Mouse (Mus musculus): ENCODE results near the gene Trak1. TPM values are rescaled to one million over a fixed set of nuclear protein-coding genes. Genes with fewer than 3 reads are reported as not detected.

Trak1 gene
- total RNA-seq, 2 experiments from 2014 or later, result 323 to 335 TPM

GRCm38 (mm10) chr9:121359266-121359972, 62.1 kb downstream of the Trak1 start:
- intact Hi-C loops (cut with DNase I), result no loop called here
- DNase-seq, result peak in 1 of 2 experiments; percentile 38

GRCm38 (mm10) chr9:121360327-121360954, 63.1 kb downstream of the Trak1 start:
- peak in 1 of 2 experiments; percentile 62 for DNase-seq
- intact Hi-C loops (cut with DNase I), result no loop called here

- DNase-seq, result peak in 1 of 2 experiments; percentile 34
- intact Hi-C loops (cut with DNase I), result no loop called here
These were observed 63.7 kb downstream of the Trak1 start for GRCm38 (mm10) chr9:121361010-121361409.

DNA sequence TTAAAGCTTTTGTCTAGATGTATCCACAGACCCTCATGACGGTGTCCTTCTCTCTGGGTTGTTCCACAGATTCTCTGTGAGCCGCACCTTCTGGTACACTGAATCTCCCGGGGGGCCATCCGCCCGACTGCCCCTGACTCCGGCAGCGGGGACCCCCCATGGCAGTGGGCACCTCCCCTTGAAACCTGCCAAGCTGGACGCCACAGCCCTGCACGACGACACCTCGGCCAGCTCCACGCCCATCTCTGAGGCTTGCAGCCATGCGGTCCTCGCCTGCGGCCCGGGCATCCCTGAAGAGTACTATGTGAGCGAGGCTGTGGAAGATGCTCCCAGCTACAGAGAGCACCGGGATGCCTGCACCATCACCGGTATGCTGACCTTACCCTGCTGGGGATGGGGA, 66.6 kb downstream of the Trak1 start:
- DNase-seq, result no peak
- intact Hi-C loops (cut with DNase I), result no loop called here

GRCm38 (mm10) chr9:121366135-121366863, 69.0 kb downstream of the Trak1 start:
- intact Hi-C loops (cut with DNase I), result no loop called here
- DNase-seq, result peak; percentile 66 to 80

DNA sequence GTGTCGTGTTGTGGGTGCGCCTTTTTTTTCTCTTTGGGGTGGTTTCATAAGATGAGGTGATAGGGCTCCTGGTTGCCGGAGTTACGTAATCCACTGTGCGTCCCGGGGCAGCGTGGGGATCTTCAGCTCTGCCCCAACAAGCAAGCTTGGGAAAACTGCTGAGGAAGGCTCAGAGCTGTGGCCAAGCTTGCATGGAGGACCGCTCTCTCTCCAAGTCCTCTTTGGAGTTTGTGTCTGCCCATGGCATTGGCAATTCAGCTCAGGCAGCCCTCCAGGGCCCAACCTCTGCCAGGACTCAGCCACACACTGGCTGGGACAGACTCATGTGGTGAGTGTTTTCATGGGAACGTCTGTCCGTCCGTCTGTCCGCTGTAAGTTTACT, 69.6 kb downstream of the Trak1 start:
- peak in 1 of 2 experiments; percentile 71 for DNase-seq
- intact Hi-C loops (cut with DNase I), result no loop called here

DNA sequence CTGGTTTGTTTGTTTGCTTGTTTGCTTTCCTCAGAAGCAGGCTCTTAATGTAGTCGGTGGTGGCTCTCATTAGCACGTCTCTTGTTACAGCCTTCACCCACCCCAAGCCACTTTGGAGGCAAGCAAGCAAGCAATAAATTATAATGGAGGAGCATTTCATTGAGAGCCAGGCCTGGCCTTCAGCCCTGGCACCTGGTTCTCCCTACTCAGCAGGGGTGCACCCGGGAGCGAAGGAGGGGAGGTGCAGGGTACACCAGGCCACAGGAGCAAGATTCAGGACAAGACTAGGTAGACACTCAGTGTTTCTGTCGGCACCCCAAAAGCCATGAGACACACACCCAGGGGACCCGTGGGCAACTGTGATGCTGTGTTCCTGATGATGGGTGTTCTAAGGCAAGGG, 72.3 kb downstream of the Trak1 start:
- intact Hi-C loops (cut with DNase I), result no loop called here
- DNase-seq, result no peak

DNA sequence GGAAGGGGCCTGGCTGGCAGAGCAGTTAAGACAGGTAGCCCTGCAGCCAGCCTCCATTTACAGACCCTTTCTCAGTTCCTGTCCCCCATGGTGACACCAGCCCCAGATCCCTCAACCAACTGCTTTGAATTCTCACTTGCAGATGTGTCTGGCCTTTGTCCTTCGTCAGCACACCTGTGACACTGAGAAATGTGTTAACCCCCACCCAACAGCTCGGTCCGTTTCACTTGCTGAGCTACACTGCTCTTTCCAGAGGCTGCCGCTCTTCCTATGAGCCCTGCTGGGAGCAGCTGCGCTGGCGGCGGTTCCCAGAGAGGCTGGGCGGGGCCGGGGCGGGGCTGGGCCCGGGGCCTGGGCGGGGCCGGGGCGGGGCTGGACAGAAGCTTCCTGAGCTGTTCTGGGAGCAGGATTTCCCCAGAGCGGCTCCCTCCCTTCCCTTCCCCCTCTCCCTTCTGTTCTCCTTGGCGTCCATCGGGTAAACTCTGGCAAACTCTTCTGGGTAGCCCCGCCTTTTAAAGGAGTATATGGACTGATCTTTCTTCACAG, 74.1 kb downstream of the Trak1 start:
- DNase-seq, result peak; percentile 82
- intact Hi-C loops (cut with DNase I), result loop anchor here (5.0 to 10.0 kb wide), 3 partner anchors 74 to 877 kb away; partner anchors contain the start of genes Eif1b, Rpl14 and Trak1

DNA sequence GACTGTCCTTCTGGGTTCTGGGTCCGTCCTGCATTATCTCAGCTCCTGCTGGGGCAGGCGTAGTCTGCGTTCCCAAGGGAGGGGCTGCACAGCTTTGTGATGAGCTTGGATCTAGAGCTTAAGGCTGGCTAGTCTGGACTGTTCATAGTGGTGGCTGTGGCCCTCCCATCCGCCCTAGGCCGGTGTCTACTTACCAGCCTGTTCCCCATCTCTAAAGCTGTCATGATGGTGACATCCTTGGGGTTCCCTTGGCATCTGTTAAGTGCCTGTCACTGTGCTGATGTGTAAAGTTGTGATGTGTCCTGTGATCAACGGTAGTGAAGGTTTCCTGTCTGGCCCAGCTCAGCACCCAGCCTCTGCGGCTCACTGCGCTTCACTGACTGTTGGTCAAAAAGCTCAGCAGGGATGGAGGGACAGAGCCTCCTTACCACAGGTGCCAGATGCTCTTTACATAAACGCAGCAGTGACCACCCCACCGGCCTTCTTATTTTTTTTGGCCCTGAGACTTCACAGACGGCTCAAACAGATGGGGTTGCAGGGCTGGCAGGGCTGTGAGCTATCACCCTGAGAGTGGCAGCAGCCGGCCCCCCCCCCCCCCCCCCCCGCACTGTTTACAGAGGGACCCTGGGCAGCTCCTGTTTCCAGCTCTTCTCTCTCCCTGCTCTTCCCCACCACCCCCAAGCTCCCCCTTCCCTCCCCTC, 74.8 kb downstream of the Trak1 start:
- DNase-seq, result no peak
- intact Hi-C loops (cut with DNase I), result loop anchor here (2.0 to 10.0 kb wide), 4 partner anchors 15 to 877 kb away; partner anchors contain the start of genes Eif1b, Rpl14 and Trak1

DNA sequence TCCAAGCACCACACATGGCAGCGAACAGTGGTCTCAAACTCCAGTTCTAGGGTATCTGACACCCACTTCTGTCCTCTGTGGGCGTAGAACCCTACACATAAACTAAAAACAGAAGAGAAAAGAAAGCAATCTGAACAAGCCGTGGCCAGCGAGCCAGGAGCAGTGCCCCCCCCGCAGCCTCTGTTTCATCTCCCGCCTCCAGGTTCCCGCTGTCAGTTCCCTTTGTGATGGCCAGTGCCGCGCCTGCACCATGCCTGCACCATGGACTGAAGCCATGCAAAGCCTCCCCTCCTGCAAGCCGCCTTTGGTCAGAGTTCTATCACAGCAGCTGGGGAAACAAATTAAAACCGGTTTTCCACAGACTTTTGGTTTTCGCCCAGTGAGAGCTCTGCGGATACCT, 75.8 kb downstream of the Trak1 start:
- DNase-seq, result no peak
- intact Hi-C loops (cut with DNase I), result loop anchor here (2.0 to 10.0 kb wide), 4 partner anchors 16 to 878 kb away; partner anchors contain the start of genes Eif1b, Rpl14 and Trak1

DNA sequence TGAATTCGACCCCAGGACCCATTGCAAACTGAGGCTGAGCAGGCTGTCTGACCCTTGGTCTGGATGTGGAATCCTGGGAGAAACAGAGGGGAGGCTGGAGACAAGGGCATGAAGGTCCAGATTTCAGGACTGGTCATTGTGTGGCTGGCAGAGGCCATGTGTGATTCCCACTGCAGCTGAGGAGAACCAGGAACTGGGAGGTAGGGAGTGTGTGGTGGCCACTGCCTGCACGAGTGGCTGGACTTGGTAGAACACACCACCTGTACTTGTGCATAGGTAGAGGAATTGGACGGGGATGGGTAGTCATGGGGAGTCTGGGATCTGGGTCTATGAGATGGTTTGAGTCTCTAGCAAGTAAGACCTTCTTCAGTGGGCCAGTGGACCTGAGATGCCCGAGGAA, 76.2 kb downstream of the Trak1 start:
- intact Hi-C loops (cut with DNase I), result loop anchor here (2.0 to 10.0 kb wide), 4 partner anchors 17 to 879 kb away; partner anchors contain the start of genes Eif1b, Rpl14 and Trak1
- DNase-seq, result no peak

DNA sequence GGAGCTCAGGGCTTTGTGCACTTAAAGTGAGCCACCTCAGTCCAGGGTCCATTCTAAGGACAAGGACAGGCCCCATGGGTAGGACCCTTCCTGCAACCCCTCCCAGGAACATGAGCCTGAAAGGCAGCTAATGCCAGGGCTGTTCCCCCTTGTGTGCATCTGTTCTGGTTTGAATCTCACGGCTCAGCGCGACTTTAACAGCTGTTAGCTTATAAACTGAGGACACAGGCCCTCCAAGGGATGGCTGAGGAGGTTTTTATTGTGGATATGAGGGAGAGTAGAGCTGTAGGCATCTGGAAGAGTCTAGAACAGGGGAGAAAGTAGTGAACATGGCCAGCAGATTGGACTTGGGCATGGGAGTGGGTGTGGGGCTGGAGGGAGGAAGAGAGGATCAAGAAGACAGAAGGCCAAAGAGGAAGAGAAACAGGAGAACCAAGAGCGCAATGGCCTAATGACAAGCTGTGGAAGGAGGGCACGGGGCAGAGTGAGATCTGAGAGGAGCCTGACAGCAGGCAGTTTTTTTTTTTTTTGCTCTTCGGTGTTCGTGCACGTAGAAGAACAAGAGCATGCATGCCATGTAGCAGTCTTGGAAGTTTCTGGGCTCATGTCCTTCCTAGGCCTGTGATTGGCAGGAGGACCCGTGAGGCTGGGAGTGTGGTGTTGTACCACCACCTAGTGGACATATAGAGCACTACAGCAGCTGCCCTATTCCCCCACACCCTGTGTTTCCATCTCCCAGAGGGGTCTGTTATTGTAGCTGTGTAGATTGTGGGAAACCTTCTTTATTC, 77.0 kb downstream of the Trak1 start:
- DNase-seq, result peak; percentile 57 to 74

DNA sequence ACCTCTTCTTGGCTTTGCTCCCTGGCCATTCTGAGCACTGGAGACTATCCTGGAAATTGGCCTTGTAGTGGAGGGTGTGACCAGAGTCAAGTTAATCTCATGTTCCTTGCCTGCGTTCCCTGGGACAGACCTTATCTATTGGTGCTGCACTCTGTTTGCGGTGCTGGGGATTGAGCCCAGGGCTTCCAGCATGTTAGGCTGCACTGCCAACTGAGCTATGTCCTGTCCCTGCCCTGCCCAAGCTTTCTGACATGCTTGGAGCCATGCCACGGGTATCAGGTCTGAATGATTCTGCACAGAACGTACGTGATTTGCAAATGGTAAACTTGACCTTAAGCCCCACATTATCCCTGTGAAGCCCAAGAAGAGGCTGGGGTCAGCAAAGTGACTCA, 77.6 kb downstream of the Trak1 start:
- intact Hi-C loops (cut with DNase I), result loop anchor here (1.0 to 10.0 kb wide), 5 partner anchors 78 to 880 kb away; partner anchors contain the start of genes Eif1b, Rpl14 and Trak1
- DNase-seq, result no peak

More for the DNA sequence above, 77.0 kb downstream of the Trak1 start:
- intact Hi-C loops (cut with DNase I), result loop anchor here (1.0 to 10.0 kb wide), 5 partner anchors 77 to 879 kb away; partner anchors contain the start of genes Eif1b, Rpl14 and Trak1

DNA sequence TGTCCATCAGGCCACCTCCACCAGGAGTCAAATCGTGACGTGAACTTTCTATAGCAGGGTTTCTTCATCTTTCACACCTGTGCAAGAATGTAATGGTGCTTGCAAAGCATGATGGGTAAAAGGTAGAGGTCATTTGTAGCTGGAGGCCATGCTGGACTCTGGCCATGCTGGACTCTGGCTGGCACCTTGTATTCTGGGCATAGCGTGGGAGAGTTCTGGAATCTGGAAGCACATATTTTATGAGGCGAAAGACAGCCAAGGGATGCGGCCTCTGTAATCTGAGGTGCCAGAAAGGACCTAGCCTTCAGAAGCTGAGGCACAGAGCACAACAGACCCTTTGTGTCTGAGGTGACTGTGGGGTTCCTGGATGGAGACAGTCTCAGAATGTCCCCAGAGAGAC, 78.8 kb downstream of the Trak1 start:
- DNase-seq, result no peak
- intact Hi-C loops (cut with DNase I), result loop anchor here (10.0 kb wide), 2 partner anchors 801 to 881 kb away; partner anchors contain the start of genes Eif1b and Rpl14

DNA sequence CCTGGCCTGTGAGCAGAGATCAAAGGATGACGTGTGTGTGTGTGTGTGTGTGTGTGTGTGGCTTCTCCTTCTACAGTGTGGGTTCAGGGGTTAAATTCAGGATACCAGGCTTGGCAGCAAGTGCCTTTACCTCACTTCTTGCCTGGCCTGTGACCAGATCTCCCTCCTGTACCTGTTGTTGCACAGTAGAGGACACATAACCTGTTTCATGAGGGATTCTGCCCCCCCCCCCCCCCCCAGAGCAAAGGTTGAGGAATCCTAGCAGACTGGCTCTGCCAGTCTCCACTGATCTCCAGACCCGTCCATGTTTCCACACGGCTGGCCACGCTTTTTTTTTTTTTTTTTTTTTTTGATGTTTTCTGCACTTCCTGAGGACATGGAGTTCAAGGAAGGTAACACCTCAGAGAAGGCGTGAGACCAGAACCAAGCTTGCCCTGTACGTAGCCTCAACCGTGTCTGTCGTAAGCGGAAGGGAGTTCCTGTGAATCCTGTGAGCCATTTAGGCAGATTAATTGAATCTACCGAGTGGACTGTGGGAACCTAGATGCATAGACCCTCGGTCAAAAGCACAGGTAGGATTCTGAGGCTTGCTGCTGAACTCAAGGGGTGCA, 83.1 kb downstream of the Trak1 start:
- DNase-seq, result no peak
- intact Hi-C loops (cut with DNase I), result no loop called here

DNA sequence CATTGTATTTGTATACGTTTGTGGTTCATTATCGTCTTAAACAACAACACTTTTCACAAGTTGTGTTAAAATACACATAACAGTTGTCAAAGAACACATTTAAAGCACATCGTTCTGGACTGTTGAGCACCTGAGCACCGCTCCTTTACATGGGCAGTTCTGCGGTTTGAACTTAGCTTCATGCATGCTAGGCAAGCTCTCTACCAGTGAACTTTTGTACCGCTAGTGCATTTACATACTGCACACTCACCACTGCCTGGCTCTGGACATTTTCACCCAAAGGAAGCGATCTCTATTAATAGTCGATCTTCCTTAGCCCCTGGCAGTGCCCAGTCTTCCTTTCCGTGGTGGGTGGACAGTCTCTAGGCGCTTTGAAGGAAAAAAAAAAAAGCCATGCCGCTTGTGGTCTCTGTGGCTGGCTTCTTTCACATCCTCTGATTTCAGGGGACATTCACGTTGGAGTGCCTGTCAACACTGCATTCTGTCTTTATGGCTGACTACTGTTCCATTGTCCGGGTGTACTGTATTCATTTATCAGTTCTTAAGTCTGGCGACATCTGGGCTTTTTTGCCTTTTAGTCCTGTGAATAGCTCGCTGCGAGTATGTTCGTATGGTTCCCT, 84.5 kb downstream of the Trak1 start:
- intact Hi-C loops (cut with DNase I), result no loop called here
- no peak for DNase-seq

DNA sequence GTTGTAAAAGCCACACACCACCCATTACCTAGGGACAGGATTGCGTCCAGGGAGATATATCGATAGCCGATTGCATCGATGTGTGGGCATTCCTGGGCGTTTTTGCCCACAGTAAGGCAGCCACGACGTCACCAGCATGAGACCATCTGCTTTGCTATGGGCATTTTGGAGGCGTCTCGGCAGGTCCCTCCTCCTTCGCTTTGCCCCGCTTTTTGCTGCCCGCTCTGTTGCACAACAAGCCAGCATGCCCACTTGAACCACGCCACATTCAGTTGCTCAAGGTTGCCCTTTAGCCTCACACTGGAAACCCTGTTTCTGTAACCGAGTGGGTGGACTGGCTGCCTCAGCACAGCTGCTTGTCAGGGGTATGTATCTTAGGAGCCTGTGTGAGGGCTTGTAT, 85.3 kb downstream of the Trak1 start:
- DNase-seq, result no peak
- intact Hi-C loops (cut with DNase I), result no loop called here

- no peak for DNase-seq
- intact Hi-C loops (cut with DNase I), result no loop called here
These were observed 85.9 kb downstream of the Trak1 start for GRCm38 (mm10) chr9:121383180-121383586.
